Mouse (Mus musculus): ENCODE results near the gene Sun2. TPM values are rescaled to one million over a fixed set of nuclear protein-coding genes. Genes with fewer than 3 reads are reported as not detected.

Sun2 gene
- polyA plus RNA-seq, 1 experiment from 2014 or later: 3.3 TPM

DNA sequence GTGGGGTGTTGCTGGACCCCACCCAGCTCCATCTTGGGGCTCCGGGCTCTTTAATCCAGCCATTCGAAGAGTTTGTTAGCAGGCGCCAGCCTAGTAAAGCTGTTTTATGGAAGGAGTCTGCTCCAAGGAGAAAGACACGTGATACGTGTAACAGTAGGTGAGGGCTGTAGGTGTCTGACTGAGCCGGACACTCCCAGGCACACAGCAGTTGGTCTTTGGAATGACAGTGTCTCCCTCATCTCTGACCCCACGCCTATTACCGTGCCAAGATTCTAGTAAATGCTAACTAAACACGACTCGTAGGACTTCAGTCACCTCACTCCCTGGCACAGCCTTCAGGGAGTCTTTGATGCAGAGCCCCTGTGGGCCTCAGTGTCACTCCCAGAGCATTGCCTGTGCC, 3.0 kb upstream of the Sun2 start:
- H3K9ac ChIP-seq (replicated peaks): no peak overlapping the region
- no peak overlapping the region for H3K4me2 ChIP-seq (ENCODE audit: low read depth, low read length)
- no peaks in the 10 kb centered on the region for H3K36me3 ChIP-seq (replicated peaks; ENCODE audit: insufficient read depth, low read length)
- no peak for ATAC-seq
- no peak for DNase-seq
- no peak overlapping the region for H3K27ac ChIP-seq (ENCODE audit: low read depth)
- no peak overlapping the region for H3K4me3 ChIP-seq (ENCODE audit: low read depth, low read length)
- TF ChIP-seq EP300 (IDR thresholded peaks at IDR 0.05; ENCODE audit: low read depth) (no peak), CTCF (IDR thresholded peaks at IDR 0.05; ENCODE audit: low read depth) (no peak)
- peaks cover 14% of the 10 kb centered on the region for H3K4me1 ChIP-seq (ENCODE audit: insufficient read depth)
- H3K27me3 ChIP-seq (ENCODE audit: insufficient read depth, low read length): no peaks in the 10 kb centered on the region
- 86% methylated on average over 10 of the region's 10 CpGs for WGBS (ENCODE audit: insufficient replicate concordance)
- H3K9me3 ChIP-seq (ENCODE audit: low read length): no peaks in the 10 kb centered on the region

DNA sequence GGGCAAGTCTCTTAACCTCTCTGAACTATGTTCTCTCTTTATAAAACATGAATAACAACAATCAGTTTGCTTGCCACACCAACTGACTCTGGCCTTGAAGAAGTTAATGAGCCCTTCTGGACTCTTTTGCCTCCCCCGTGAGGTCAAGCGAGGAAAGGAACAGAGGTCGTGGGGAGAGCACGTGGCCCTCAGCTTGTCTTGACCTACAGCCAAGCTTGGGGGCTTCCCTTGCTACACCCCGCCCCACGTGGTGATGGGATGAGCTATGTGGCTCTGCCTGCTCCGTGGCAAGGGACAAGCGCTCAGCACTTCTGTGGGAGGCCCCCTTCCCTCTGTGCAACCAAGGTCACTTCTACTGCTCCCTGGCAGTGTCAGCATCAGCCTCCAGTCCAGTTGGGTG, 2.4 kb upstream of the Sun2 start:
- TF ChIP-seq CTCF (IDR thresholded peaks at IDR 0.05; ENCODE audit: low read depth) (no peak), EP300 (IDR thresholded peaks at IDR 0.05; ENCODE audit: low read depth) (no peak)
- peaks cover 19% of the 10 kb centered on the region for H3K4me1 ChIP-seq (ENCODE audit: insufficient read depth)
- H3K9ac ChIP-seq (replicated peaks): no peak overlapping the region
- H3K9me3 ChIP-seq (ENCODE audit: low read length): no peaks in the 10 kb centered on the region
- H3K4me2 ChIP-seq (ENCODE audit: low read depth, low read length): no peak overlapping the region
- no peak for ATAC-seq
- no peak for DNase-seq
- H3K27ac ChIP-seq (ENCODE audit: low read depth): no peak overlapping the region
- WGBS (ENCODE audit: insufficient replicate concordance): 78% methylated on average over 8 of the region's 8 CpGs
- H3K4me3 ChIP-seq (ENCODE audit: low read depth, low read length): no peak overlapping the region
- no peaks in the 10 kb centered on the region for H3K27me3 ChIP-seq (ENCODE audit: insufficient read depth, low read length)
- 0 out of 2 replicates have a peak, but pooled peaks cover 5% of the 10 kb centered on the region for H3K36me3 ChIP-seq (replicated peaks; ENCODE audit: insufficient read depth, low read length)

DNA sequence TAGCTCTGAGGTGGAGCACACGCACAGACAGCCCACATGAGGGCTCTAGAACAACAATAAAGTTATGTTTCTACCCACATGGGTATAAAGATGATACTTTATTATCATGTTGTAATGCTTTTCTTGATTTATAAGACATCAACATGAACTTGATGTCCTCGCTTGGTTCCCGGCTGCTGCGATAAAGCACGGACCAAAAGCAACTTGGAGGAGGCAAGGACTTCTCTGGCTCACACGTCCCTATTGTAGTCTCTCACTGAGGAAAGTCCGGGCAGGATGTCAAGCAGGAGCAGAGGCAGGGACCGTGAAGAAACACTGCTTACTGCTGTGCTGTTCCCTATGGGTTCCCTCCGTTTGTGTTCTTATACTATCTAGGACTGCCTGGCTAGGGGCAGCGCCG, 1.7 kb upstream of the Sun2 start:
- ATAC-seq (no peak), DNase-seq (no peak)
- WGBS (ENCODE audit: insufficient replicate concordance): 88% methylated on average over 11 of the region's 11 CpGs
- Histone ChIP-seq H3K9ac (replicated peaks) (no peak overlapping the region), H3K27me3 (ENCODE audit: insufficient read depth, low read length) (no peaks in the 10 kb centered on the region), H3K4me3 (ENCODE audit: low read depth, low read length) (no peak overlapping the region), H3K4me2 (ENCODE audit: low read depth, low read length) (no peak overlapping the region), H3K27ac (ENCODE audit: low read depth) (no peak overlapping the region), H3K4me1 (ENCODE audit: insufficient read depth) (peaks cover 22% of the 10 kb centered on the region), H3K36me3 (replicated peaks; ENCODE audit: insufficient read depth, low read length) (peaks cover 12% of the 10 kb centered on the region), H3K9me3 (ENCODE audit: low read length) (no peaks in the 10 kb centered on the region)
- TF ChIP-seq EP300 (IDR thresholded peaks at IDR 0.05; ENCODE audit: low read depth): no peak
- no peak for TF ChIP-seq CTCF (IDR thresholded peaks at IDR 0.05; ENCODE audit: low read depth)

DNA sequence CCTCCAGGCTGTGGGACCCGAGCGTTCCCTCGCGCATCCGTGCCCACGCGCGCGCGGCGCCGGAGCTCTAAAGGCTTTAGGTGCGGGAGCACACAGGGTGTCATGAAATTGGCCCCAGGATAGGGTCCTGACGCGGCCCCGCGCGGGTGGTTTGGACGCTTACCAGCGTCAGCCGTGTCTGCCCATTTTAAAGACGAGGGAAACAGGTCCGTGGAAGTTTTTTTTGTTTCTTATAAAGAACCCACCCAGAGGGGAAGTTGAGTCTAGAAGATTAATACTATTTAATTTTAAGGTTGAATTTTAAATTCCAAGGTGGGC, 329 bp upstream of the Sun2 start:
- 0% methylated on average over 23 of the region's 23 CpGs for whole genome bisulfite sequencing (ENCODE audit: insufficient replicate concordance)
- peak; percentile 1; the same call in 1 of the 2 replicates for ATAC-seq
- TF ChIP-seq EP300 (IDR thresholded peaks at IDR 0.05; ENCODE audit: low read depth): no peak
- TF ChIP-seq CTCF (IDR thresholded peaks at IDR 0.05; ENCODE audit: low read depth): no peak

DNA sequence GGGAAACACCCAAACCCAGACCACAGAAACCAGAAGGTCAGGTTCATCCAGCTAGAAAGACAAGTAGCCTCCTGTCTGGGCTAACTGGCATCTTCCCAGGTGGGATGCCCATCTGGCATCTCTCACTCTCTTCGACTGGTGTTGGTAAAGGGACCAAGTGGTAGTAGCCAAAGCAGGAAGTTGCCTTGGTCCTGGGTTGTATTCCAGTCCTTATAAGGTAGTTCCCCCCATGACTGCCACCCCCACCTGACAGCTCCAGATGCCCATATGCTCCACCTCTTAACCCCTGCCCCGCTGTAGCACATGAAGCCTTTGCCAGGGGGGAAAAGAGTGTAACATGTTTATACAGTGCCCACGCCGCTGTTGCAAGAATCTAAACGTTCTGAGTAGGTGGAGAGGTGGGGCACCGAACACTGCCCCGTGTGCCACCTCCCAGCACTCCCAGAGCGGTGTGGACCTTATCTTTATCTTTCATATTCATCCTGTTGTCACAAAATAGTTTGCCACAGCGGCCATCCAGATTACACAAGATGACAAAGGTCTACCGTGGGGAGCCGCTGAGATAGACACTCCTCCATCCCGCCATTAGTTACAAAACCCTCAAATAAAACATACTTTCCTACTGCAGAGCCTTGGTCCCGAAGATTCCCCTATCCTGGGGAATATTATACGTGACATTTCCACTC, 1.0 kb downstream of the Sun2 start:
- 5% methylated on average over 14 of the region's 14 CpGs for WGBS (ENCODE audit: insufficient replicate concordance)
- H3K27ac ChIP-seq (ENCODE audit: low read depth): peak overlapping the region; percentile 93
- TF ChIP-seq EP300 (IDR thresholded peaks at IDR 0.05; ENCODE audit: low read depth) (no peak; the same call in 1 of the 2 replicates), CTCF (IDR thresholded peaks at IDR 0.05; ENCODE audit: low read depth) (peak; percentile 3; the same call in 1 of the 2 replicates)
- peaks cover 39% of the 10 kb centered on the region for H3K36me3 ChIP-seq (replicated peaks; ENCODE audit: insufficient read depth, low read length)
- H3K9ac ChIP-seq (replicated peaks): peak overlapping the region; percentile 98
- DNase-seq (peak; percentile 60), ATAC-seq (peak; percentile 29)
- peak overlapping the region; percentile 97 for H3K4me2 ChIP-seq (ENCODE audit: low read depth, low read length)
- peaks cover 22% of the 10 kb centered on the region for H3K4me1 ChIP-seq (ENCODE audit: insufficient read depth)
- no peaks in the 10 kb centered on the region for H3K9me3 ChIP-seq (ENCODE audit: low read length)
- H3K27me3 ChIP-seq (ENCODE audit: insufficient read depth, low read length): no peaks in the 10 kb centered on the region
- H3K4me3 ChIP-seq (ENCODE audit: low read depth, low read length): peak overlapping the region; percentile 96

More for the DNA sequence above, 329 bp upstream of the Sun2 start:
- Histone ChIP-seq H3K27ac (ENCODE audit: low read depth) (peak overlapping the region; percentile 93), H3K4me1 (ENCODE audit: insufficient read depth) (peaks cover 22% of the 10 kb centered on the region), H3K4me3 (ENCODE audit: low read depth, low read length) (peak overlapping the region; percentile 96), H3K36me3 (replicated peaks; ENCODE audit: insufficient read depth, low read length) (peaks cover 25% of the 10 kb centered on the region), H3K4me2 (ENCODE audit: low read depth, low read length) (peak overlapping the region; percentile 97), H3K27me3 (ENCODE audit: insufficient read depth, low read length) (no peaks in the 10 kb centered on the region), H3K9ac (replicated peaks) (peak overlapping the region; percentile 98), H3K9me3 (ENCODE audit: low read length) (no peaks in the 10 kb centered on the region)
- no peak for DNase-seq

DNA sequence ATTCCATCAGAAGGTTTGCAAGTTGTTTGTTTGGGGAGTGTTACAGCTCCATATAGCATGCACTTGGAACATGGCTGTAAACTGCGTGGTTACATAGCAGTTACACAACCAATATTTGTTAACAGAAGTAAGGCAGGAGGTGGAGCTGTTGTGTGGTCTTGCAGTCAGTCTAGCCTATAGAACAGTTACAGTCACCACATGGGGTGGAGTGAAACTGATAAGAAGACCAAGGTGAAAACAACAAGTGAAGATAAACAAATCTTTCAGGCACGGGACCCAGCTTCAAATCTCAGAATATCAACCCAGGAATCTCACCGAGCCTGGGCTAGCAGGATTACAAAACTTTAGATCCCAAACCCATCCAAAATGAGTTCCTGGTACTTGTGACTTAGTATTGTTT, 1.6 kb downstream of the Sun2 start:
- 26% methylated on average over 3 of the region's 3 CpGs for WGBS (ENCODE audit: insufficient replicate concordance)
- Histone ChIP-seq H3K4me3 (ENCODE audit: low read depth, low read length) (peak overlapping the region; percentile 96), H3K9me3 (ENCODE audit: low read length) (no peaks in the 10 kb centered on the region), H3K27ac (ENCODE audit: low read depth) (peak overlapping the region; percentile 93), H3K27me3 (ENCODE audit: insufficient read depth, low read length) (no peaks in the 10 kb centered on the region), H3K9ac (replicated peaks) (peak overlapping the region; percentile 98), H3K4me2 (ENCODE audit: low read depth, low read length) (peak overlapping the region; percentile 97), H3K4me1 (ENCODE audit: insufficient read depth) (peaks cover 22% of the 10 kb centered on the region), H3K36me3 (replicated peaks; ENCODE audit: insufficient read depth, low read length) (peaks cover 42% of the 10 kb centered on the region)
- TF ChIP-seq CTCF (IDR thresholded peaks at IDR 0.05; ENCODE audit: low read depth): no peak
- TF ChIP-seq EP300 (IDR thresholded peaks at IDR 0.05; ENCODE audit: low read depth): no peak
- ATAC-seq (peak; percentile 14; the same call in 1 of the 2 replicates), DNase-seq (no peak)

All from liver, postnatal 0 days (tissue).